Mouse (Mus musculus) mouse embryonic stem cell (cell line): ENCODE measurements around the gene Tmem121.

Experiments used
- in situ Hi-C, 2 experiments: fragments of 300-500 bp; cut with MboI; formaldehyde crosslinking; loops; 1 replicate in 1 of 2; 3 replicates in 1 of 2; pipeline ENCODE4 v1.14.3; 2019 to 2020; ENCODE audit warnings: low sequenced_read_pairs in 2 of 2, low pct_unique_long_range_greater_than_20kb in 1 of 2, mixed read lengths in 1 of 2; ENCODE audit not compliant: unreplicated experiment in 1 of 2

The Tmem121 gene

GRCm38 (mm10) chr12:113185442-113186291 is at the start of gene Tmem121:
Gene Tmem121, plus strand, starts transcription at chr12:113185930.
- in situ Hi-C loops, result loop anchor here in 1 of 2 experiments (10.0 kb wide), 1 partner anchor 311 kb away; no protein-coding TSS in a partner anchor

- in situ Hi-C loops, result no loop called here
Measured at GRCm38 (mm10) chr12:113136492-113137020, 49.2 kb upstream of the Tmem121 start.

GRCm38 (mm10) chr12:113137260-113138213 is 48.2 kb upstream of the Tmem121 start:
- in situ Hi-C loops, result no loop called here

- in situ Hi-C loops, result no loop called here
Measured at GRCm38 (mm10) chr12:113138291-113138690, 47.4 kb upstream of the Tmem121 start.

- in situ Hi-C loops, result no loop called here
Measured at GRCm38 (mm10) chr12:113138901-113139864, 46.5 kb upstream of the Tmem121 start.

GRCm38 (mm10) chr12:113139908-113140615 is 45.7 kb upstream of the Tmem121 start, which contains the start of gene Crip2:
Gene Crip2, plus strand, starts transcription at chr12:113140236.
- in situ Hi-C loops, result no loop called here

- in situ Hi-C loops, result no loop called here
Measured at GRCm38 (mm10) chr12:113140616-113141411, 44.9 kb upstream of the Tmem121 start.

- in situ Hi-C loops, result no loop called here
Measured at GRCm38 (mm10) chr12:113141531-113141973, 44.2 kb upstream of the Tmem121 start.

GRCm38 (mm10) chr12:113142021-113142975 is 43.4 kb upstream of the Tmem121 start:
- in situ Hi-C loops, result no loop called here

GRCm38 (mm10) chr12:113143164-113143563 is 42.6 kb upstream of the Tmem121 start:
- in situ Hi-C loops, result no loop called here

GRCm38 (mm10) chr12:113144001-113144756 is 41.6 kb upstream of the Tmem121 start:
- in situ Hi-C loops, result no loop called here

- in situ Hi-C loops, result no loop called here
Measured at GRCm38 (mm10) chr12:113144886-113145285, 40.8 kb upstream of the Tmem121 start.

- in situ Hi-C loops, result no loop called here
Measured at GRCm38 (mm10) chr12:113145591-113145990, 40.1 kb upstream of the Tmem121 start.

- in situ Hi-C loops, result no loop called here
Measured at GRCm38 (mm10) chr12:113146112-113147057, 39.3 kb upstream of the Tmem121 start, which contains the start of gene Crip1. Gene Crip1, plus strand, starts transcription at chr12:113146316.
